Mouse (Mus musculus) brown adipose tissue, adult 24 weeks (tissue): ENCODE measurements around the gene Cpeb2. TPM values are rescaled to one million over a fixed set of nuclear protein-coding genes. Genes with fewer than 3 reads are reported as not detected.

Experiments
- H3K27ac ChIP-seq: fragments of 200-500 bp; replicated peaks from 2 replicates; pipeline ENCODE4 v1.5.1; 2012; ENCODE audit warnings: low read depth, mild to moderate bottlenecking, low read length
- H3K4me1 ChIP-seq: fragments of 200-500 bp; 2 replicates; pipeline ENCODE4 v1.6.1; 2012; ENCODE audit warnings: low read length, mixed read lengths; ENCODE audit not compliant: control insufficient read depth, insufficient read depth, insufficient read length
- H3K4me3 ChIP-seq: fragments of 200-500 bp; 2 replicates; pipeline ENCODE4 v1.5.1; 2012; ENCODE audit warnings: low read depth, mild to moderate bottlenecking, low read length, moderate library complexity; ENCODE audit not compliant: insufficient read depth
- polyA plus RNA-seq: library from polyadenylated mRNA; stranded (reverse); fragments of >200 nt; gene quantifications from 2 replicates; pipeline ENCODE4 v1.2.4, GENCODE M21; 2012; ENCODE audit not compliant: missing spikeins, insufficient read depth, insufficient read length

Gene Cpeb2
- polyA plus RNA-seq, 1 experiment: 6.6 TPM

- Histone ChIP-seq H3K27ac (peak overlapping the region; percentile 94), H3K4me1 (no peaks in the 10 kb centered on the region), H3K4me3 (peak overlapping the region; percentile 77)
Measured at GRCm38 (mm10) chr5:43233316-43234181, 579 bp downstream of the Cpeb2 start.

GRCm38 (mm10) chr5:43234321-43235185 is 1.6 kb downstream of the Cpeb2 start:
- H3K4me1 ChIP-seq: no peaks in the 10 kb centered on the region
- peak overlapping the region; percentile 77 for H3K4me3 ChIP-seq
- peak overlapping the region; percentile 94 for H3K27ac ChIP-seq

GRCm38 (mm10) chr5:43235186-43235785 is 2.3 kb downstream of the Cpeb2 start:
- peak overlapping the region; percentile 77 for H3K4me3 ChIP-seq
- H3K27ac ChIP-seq: peak overlapping the region; percentile 22
- no peaks in the 10 kb centered on the region for H3K4me1 ChIP-seq

DNA sequence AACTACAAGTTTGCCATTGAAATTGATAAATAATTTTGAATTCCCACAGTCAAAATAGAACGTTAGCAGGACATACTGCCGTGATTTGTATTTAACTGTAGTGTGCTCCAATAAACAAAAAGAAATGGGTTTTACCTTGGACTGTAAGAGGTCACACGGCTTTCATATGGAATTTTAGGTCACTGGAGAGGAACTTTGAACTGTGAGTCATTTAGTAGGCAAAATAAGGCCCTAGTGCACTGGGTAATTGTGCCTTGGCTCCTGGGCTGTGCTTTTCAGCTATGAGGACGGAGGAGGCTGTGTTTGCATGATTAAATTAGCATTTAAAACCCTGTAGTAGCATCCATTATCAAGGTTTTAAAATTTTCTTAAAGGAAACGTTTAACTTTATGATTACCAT is 3.0 kb downstream of the Cpeb2 start:
- no peak overlapping the region for H3K27ac ChIP-seq
- H3K4me1 ChIP-seq: no peaks in the 10 kb centered on the region
- peak overlapping the region; percentile 37; the same call in 1 of the 2 replicates for H3K4me3 ChIP-seq

DNA sequence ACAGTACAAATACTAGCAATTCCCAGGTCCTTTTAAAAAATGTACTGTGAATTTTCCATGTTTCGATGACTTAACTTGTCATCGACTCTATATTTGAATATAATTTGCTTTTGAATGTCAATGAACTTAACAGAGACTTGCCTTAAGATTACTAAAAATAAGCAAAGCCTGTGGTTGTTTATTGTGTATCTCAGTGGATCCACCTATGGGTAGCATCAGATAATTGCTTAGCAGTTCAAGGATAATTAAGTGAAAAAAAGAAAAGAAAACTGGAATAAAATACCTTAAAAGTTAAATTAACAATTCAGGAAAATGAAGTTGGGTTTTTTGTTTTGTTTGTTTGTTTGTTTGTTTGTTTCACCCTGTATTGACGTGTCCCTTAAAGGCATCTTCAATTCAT is 3.5 kb downstream of the Cpeb2 start:
- Histone ChIP-seq H3K27ac (no peak overlapping the region), H3K4me3 (no peak overlapping the region), H3K4me1 (no peaks in the 10 kb centered on the region)

GRCm38 (mm10) chr5:43237238-43237637 is 4.3 kb downstream of the Cpeb2 start:
- Histone ChIP-seq H3K4me1 (no peaks in the 10 kb centered on the region), H3K4me3 (no peak overlapping the region), H3K27ac (no peak overlapping the region)

DNA sequence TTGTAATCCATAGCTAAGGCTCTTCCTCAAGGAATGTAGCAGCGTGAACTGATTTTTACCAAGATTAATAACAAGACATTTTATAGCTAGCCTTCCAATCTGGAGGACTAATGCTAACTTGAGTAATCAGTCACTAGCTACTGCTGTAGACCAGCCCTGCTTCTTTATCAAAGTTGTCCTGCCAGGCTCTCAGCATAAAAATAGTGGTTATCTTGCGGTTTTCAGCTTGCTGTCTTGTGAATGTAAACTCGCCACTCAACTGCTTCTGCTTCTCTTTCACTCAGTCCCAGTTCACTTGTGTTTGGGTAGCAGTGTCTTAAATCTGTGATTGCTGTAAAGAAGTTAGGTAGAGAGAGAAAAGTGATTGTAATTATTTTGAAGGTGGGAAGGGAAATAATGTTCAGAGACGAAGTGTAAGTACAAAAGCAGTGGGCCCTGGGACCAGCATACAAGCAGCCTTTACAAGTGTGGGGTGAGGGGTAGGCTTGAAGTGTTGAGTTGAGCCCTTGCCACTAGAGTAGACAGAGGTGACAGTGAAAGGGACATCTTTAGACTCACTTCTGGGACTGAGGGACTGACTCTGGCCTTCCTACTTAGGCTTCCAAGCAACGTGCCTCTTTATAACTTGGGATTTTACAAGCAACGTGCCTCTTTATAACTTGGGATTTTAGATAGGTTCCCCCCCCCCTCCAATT is 6.3 kb downstream of the Cpeb2 start:
- Histone ChIP-seq H3K27ac (no peak overlapping the region), H3K4me1 (no peaks in the 10 kb centered on the region), H3K4me3 (no peak overlapping the region)

- Histone ChIP-seq H3K27ac (no peak overlapping the region), H3K4me3 (no peak overlapping the region), H3K4me1 (no peaks in the 10 kb centered on the region)
Measured at GRCm38 (mm10) chr5:43240729-43241128, 7.8 kb downstream of the Cpeb2 start.

DNA sequence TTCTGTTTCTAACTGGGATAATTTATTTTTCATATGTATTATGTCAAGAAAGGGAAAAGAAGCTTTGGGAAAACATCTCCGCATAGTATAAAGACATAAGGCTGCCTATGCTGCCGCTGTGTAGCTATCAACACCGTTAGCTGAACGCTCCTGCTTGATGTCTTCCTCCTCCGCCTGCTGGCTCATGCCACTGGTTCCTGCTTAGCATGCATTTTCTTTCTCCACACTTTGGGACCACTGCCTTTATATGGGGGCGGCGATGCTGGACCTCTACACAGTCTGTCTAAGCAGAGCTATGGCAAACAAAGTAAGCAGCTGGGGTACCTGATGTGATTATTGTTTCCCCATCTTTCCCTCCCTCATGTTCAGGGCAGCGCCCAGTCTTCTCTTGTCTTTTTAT is 13.3 kb downstream of the Cpeb2 start:
- H3K4me1 ChIP-seq: no peaks in the 10 kb centered on the region
- H3K27ac ChIP-seq: no peak overlapping the region
- H3K4me3 ChIP-seq: no peak overlapping the region

DNA sequence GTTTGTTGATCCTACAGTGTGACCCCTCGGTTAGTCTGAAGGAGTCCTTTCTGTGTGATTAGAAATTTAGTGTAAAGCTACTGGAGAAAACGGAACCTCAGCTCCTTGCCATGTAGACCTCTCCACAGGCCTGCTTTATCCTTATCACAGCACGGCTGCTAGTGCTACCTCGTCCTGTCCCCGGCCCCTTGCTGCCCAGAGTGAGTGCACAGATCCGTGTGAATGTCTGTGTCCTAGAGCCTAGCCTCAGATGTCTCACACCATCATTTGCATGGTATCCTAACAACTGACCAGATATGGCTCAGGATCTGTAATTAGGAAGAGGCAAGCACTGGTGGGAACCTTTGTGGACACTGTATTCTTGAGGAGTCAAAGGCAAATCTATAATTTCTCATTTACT is 14.0 kb downstream of the Cpeb2 start:
- H3K4me3 ChIP-seq: no peak overlapping the region
- no peak overlapping the region for H3K27ac ChIP-seq
- no peaks in the 10 kb centered on the region for H3K4me1 ChIP-seq

DNA sequence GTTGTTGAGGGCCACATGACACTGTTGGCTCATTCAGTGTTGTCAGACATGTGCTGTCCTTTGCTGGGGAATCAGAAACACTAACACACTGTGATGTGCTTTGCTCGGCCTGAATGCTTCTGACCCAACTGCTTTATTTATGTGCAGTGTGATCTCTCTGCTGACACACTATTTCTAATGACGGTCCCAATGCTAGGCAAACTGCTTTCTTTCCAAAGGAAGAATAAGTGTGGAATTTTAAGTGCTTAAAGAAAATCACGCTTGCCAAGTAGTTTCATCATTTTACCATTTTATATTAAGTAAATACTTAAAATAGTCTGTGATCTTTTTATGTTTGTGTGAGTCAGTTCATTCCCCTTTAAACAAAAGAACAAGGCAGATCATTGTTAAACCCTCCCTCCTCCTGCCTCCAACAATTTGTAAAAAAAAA is 15.0 kb downstream of the Cpeb2 start:
- no peak overlapping the region for H3K27ac ChIP-seq
- H3K4me3 ChIP-seq: no peak overlapping the region
- H3K4me1 ChIP-seq: no peaks in the 10 kb centered on the region

GRCm38 (mm10) chr5:43257490-43257889 is 24.5 kb downstream of the Cpeb2 start:
- Histone ChIP-seq H3K27ac (no peak overlapping the region), H3K4me3 (no peak overlapping the region), H3K4me1 (no peaks in the 10 kb centered on the region)

DNA sequence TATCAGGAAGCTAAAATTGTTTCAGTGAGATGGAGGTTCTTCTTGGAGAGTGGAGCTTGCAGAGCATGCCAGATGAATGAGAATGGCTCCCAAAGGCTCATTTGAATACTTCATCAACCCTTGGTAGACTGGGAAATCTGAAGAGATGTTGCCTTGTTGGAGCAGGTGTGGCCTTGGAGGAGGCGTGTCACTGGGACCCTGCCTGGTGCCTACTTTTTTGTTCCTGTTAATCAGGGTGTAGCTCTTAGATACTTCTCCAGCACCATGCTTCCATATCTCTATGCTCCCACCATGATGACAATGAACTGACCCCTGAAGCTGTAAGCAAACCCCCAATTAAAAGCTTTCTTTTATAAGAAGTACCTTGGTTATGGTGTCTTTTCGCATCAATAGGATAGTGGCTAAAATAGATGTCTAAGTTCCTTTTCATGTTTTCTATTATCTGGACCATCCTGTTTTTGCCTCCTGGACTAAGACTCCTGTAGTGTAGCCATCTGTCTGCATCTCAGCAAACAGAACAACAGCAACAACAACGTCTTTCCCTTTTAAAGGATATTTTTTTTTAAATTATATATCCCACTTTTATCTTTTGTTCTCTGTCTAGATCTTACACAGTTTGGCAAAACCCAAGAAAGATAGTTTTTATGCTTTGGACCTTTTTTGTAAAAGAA is 25.6 kb downstream of the Cpeb2 start:
- no peaks in the 10 kb centered on the region for H3K4me1 ChIP-seq

DNA sequence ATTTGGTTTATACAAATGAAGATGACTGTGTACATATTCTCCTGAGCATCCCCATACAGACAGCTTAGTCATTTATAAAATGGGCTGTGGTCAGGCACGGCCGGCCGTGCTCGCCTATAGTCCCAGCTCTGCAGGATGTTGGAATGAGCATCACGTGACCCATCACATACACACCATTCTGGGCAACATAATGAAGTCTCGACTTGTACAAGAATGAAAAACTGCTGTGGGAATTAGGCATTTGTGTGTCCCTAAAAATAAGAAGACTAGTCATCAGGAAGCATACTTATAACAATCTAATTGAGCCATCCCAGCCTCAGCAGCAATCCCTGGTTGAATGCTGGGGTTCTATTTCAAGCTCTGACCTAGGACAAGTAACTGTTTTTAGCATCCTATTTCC is 28.8 kb downstream of the Cpeb2 start:
- Histone ChIP-seq H3K4me3 (no peak overlapping the region), H3K4me1 (no peaks in the 10 kb centered on the region), H3K27ac (no peak overlapping the region)

More for the DNA sequence above, 25.6 kb downstream of the Cpeb2 start:
- H3K4me3 ChIP-seq: no peak overlapping the region
- no peak overlapping the region for H3K27ac ChIP-seq
